Mouse (Mus musculus) forebrain, embryonic 16.5 days (tissue): ENCODE data around the gene Retsat. TPM values are rescaled to one million over a fixed set of nuclear protein-coding genes. Genes with fewer than 3 reads are reported as not detected.
A peak's percentile ranks its signal among the peaks of the same experiment; 100 is the strongest.

Source experiments
- ATAC-seq: fragments of 200-750 bp; cut with Nextera tagmentation; 2 replicates; pipeline ENCODE4 v1.8.0; 2017; ENCODE audit warnings: mild to moderate bottlenecking, moderate library complexity
- H3K27ac ChIP-seq: fragments of 300-500 bp; sonication (generic); 2 replicates; pipeline ENCODE4 v1.5.1; 2014; ENCODE audit warnings: low read length, control low read depth
- H3K27me3 ChIP-seq: fragments of 300-500 bp; sonication (generic); replicated peaks from 2 replicates; pipeline ENCODE4 v1.6.1; 2014; ENCODE audit warnings: low read length; ENCODE audit not compliant: control insufficient read depth, insufficient read depth
- H3K36me3 ChIP-seq: fragments of 300-500 bp; sonication (generic); 2 replicates; pipeline ENCODE4 v1.6.1; 2014; ENCODE audit not compliant: control insufficient read depth, insufficient read depth
- H3K4me1 ChIP-seq: fragments of 300-500 bp; sonication (generic); replicated peaks from 2 replicates; pipeline ENCODE4 v1.6.1; 2014; ENCODE audit warnings: low read length; ENCODE audit not compliant: control insufficient read depth, insufficient read depth
- H3K4me2 ChIP-seq: fragments of 300-500 bp; sonication (generic); 2 replicates; pipeline ENCODE4 v1.6.1; 2014; ENCODE audit warnings: mild to moderate bottlenecking, low read length, control low read depth
- H3K4me3 ChIP-seq: fragments of 300-500 bp; sonication (generic); replicated peaks from 2 replicates; pipeline ENCODE4 v1.5.1; 2014; ENCODE audit warnings: mild to moderate bottlenecking, low read length, control low read depth
- H3K9ac ChIP-seq: fragments of 300-500 bp; sonication (generic); replicated peaks from 2 replicates; pipeline ENCODE4 v1.6.1; 2014; ENCODE audit warnings: low read depth, low read length, control low read depth
- H3K9me3 ChIP-seq: fragments of 300-500 bp; sonication (generic); 2 replicates; pipeline ENCODE4 v1.6.1; 2016; ENCODE audit warnings: low read length; ENCODE audit not compliant: control insufficient read depth
- WGBS: fragments of 180-500 bp; shearing (Covaris S2); extraction: QIAGEN DNeasy Blood & Tissue Kit; methylation state at CpG from one replicate; pipeline ENCODE4 v1.1.7; 2014; 5-methylcytosine and 5-hydroxymethylcytosine counted together
- polyA plus RNA-seq: library from polyadenylated mRNA; unstranded; fragments of >200 nt; fragmentation: Nextera tagmentation; extraction: Ambion mirVana; gene quantifications from 2 replicates; pipeline ENCODE4 v1.2.1, GENCODE M21; 2015

Retsat gene
- polyA plus RNA-seq, 1 experiment from 2014 or later, result 5.0 TPM

DNA sequence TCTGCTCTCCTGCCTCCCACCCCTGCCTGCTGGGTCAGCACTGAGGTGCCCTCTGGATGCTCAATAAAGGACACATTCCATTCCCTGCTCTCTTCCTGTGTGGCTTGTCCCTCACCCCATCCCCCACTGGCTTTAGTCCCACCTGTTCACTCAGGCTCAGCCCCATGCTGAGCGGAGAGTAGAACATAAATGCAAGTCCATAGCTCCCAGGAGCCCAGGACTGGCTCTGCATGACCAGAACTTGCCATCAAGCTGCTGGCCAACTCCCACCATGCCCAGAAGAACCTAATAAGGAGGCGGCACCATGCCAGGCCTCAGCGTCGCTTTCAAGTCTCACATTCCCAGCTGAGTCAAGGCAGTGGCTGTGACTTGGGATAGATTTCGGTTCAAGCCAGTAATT is 35.4 kb upstream of the Retsat start:
- H3K36me3 ChIP-seq, result no peaks in the 10 kb centered on the region
- ATAC-seq, result no peak
- H3K27me3 ChIP-seq, result no peaks in the 10 kb centered on the region
- no peak overlapping the region for H3K9ac ChIP-seq
- peaks cover 5% of the 10 kb centered on the region; the same call in 1 of the 2 replicates for H3K4me1 ChIP-seq
- no peak overlapping the region for H3K4me3 ChIP-seq
- no peak overlapping the region for H3K27ac ChIP-seq
- H3K9me3 ChIP-seq, result no peaks in the 10 kb centered on the region
- 69% methylated on average over 5 of the region's 5 CpGs for WGBS
- H3K4me2 ChIP-seq, result no peak overlapping the region

DNA sequence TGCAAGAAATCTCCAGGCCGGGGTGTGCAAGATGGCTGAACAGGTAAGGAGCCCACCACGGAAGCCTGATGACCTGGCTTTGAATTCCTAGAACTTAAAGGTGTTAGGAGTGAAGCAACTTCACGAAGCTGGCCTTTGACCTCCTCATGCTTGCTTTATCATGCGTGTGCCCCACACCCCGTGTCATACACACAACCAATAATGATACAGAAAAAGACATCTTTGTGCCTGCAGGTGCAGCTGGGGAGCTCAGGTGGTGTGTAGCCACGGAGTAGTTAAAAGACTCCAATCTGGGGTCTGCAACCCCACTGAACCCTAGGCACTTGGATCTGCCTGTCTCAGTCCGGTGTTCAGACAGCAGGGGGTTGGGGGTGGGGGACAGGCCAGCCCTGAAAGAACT is 32.8 kb upstream of the Retsat start:
- peaks cover 2% of the 10 kb centered on the region; the same call in 1 of the 2 replicates for H3K4me1 ChIP-seq
- no peak overlapping the region; the same call in 1 of the 2 replicates for H3K27ac ChIP-seq
- ATAC-seq, result peak; percentile 9; the same call in 1 of the 2 replicates

GRCm38 (mm10) chr6:72566044-72566443 is 32.2 kb upstream of the Retsat start:
- Histone ChIP-seq H3K9me3 (no peaks in the 10 kb centered on the region), H3K4me2 (no peak overlapping the region), H3K27me3 (no peaks in the 10 kb centered on the region), H3K27ac (no peak overlapping the region), H3K36me3 (no peaks in the 10 kb centered on the region), H3K9ac (no peak overlapping the region; the same call in 1 of the 2 replicates), H3K4me3 (no peak overlapping the region), H3K4me1 (peaks cover 2% of the 10 kb centered on the region; the same call in 1 of the 2 replicates)
- 4% methylated on average over 4 of the region's 4 CpGs for WGBS
- ATAC-seq, result peak; percentile 93

More for the DNA sequence above, 32.8 kb upstream of the Retsat start:
- no peaks in the 10 kb centered on the region for H3K9me3 ChIP-seq
- no peaks in the 10 kb centered on the region for H3K36me3 ChIP-seq
- no peaks in the 10 kb centered on the region for H3K27me3 ChIP-seq
- H3K4me3 ChIP-seq, result no peak overlapping the region
- no peak overlapping the region for H3K4me2 ChIP-seq
- WGBS, result 64% methylated on average over 7 of the region's 7 CpGs
- H3K9ac ChIP-seq, result no peak overlapping the region; the same call in 1 of the 2 replicates

GRCm38 (mm10) chr6:72567508-72567907 is 30.8 kb upstream of the Retsat start:
- 90% methylated on average over 5 of the region's 5 CpGs for WGBS
- H3K4me2 ChIP-seq, result no peak overlapping the region
- H3K27ac ChIP-seq, result no peak overlapping the region
- no peak overlapping the region for H3K9ac ChIP-seq
- H3K4me1 ChIP-seq, result peaks cover 2% of the 10 kb centered on the region; the same call in 1 of the 2 replicates
- H3K36me3 ChIP-seq, result no peaks in the 10 kb centered on the region
- no peaks in the 10 kb centered on the region for H3K9me3 ChIP-seq
- ATAC-seq, result no peak
- no peak overlapping the region for H3K4me3 ChIP-seq
- H3K27me3 ChIP-seq, result no peaks in the 10 kb centered on the region

GRCm38 (mm10) chr6:72568736-72569135 is 29.5 kb upstream of the Retsat start:
- WGBS, result 92% methylated on average over 9 of the region's 10 CpGs
- Histone ChIP-seq H3K4me2 (no peak overlapping the region), H3K27me3 (no peaks in the 10 kb centered on the region), H3K9ac (no peak overlapping the region), H3K27ac (no peak overlapping the region), H3K36me3 (no peaks in the 10 kb centered on the region), H3K4me3 (no peak overlapping the region), H3K9me3 (no peaks in the 10 kb centered on the region), H3K4me1 (peaks cover 2% of the 10 kb centered on the region; the same call in 1 of the 2 replicates)
- ATAC-seq, result no peak

DNA sequence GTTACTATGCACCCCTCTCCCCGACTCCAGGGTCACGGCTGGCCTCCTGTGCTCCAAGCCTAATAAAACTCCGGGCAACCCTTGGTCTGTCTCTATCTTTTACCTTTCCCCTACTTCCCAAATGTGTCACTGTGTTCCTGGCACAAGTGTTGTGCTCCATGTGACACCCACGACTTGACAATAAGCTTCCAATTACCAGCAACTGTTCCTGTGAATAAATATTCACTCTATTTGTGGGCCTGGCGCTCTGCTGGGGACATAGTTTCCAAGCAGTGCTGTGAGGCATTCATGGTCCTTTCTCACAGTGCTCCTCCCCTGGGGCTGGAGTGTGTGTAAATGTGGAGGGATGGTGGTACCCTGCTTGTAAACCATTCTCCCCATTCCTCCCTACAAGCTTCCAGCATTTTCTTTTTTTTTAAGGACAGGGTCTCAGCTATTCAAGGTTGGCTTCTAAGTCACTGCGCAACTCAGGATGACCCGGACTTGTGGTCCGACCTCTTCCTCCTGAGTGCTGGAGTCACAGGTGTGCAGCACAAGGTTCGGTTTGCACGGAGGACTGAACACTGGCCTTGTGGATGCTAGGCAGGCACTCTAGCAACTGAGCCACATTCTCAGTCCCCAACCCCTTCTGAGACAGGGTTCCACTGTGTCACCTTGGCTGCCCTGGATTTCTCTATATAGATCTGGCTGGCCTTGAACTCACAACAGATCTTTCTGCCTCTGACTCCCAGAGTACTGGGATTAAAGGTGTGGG is 27.5 kb upstream of the Retsat start:
- H3K4me2 ChIP-seq, result no peak overlapping the region
- no peak overlapping the region for H3K27ac ChIP-seq
- H3K9ac ChIP-seq, result no peak overlapping the region
- peaks cover under 1% of the 10 kb centered on the region; the same call in 1 of the 2 replicates for H3K4me1 ChIP-seq
- H3K27me3 ChIP-seq, result no peaks in the 10 kb centered on the region
- H3K9me3 ChIP-seq, result no peaks in the 10 kb centered on the region
- 88% methylated on average over 10 of the region's 10 CpGs for WGBS
- ATAC-seq, result no peak
- no peaks in the 10 kb centered on the region for H3K36me3 ChIP-seq
- H3K4me3 ChIP-seq, result no peak overlapping the region

DNA sequence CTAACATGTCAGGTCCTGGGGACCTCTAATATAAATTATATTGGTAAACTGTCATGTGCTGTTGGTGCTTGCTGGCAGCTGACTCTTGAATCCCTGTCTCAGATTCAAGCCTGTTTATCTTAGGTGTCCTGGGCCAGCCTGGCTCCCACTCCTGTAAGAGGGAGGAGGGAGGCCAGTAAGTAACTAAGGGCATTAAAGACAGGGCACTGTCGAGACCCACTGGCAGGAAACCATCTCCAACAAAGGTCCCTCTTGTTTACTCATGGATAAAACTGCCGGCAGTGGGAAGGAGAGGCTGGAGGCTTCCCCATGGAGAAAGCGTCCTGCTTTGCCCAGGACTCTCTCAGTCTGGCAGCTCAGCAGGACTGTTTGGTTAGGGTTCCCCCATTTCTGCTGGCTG is 26.4 kb upstream of the Retsat start:
- no peak for ATAC-seq
- no peak overlapping the region for H3K4me2 ChIP-seq
- H3K36me3 ChIP-seq, result no peaks in the 10 kb centered on the region
- no peak overlapping the region for H3K4me3 ChIP-seq
- no peaks in the 10 kb centered on the region for H3K9me3 ChIP-seq
- H3K27ac ChIP-seq, result no peak overlapping the region
- no peak overlapping the region for H3K9ac ChIP-seq
- 58% methylated on average over 3 of the region's 3 CpGs for WGBS
- H3K4me1 ChIP-seq, result no peaks in the 10 kb centered on the region
- H3K27me3 ChIP-seq, result no peaks in the 10 kb centered on the region

- Histone ChIP-seq H3K4me3 (no peak overlapping the region), H3K4me1 (no peaks in the 10 kb centered on the region), H3K4me2 (no peak overlapping the region), H3K9me3 (no peaks in the 10 kb centered on the region), H3K27me3 (no peaks in the 10 kb centered on the region), H3K36me3 (no peaks in the 10 kb centered on the region), H3K9ac (no peak overlapping the region), H3K27ac (no peak overlapping the region)
- ATAC-seq, result no peak
- WGBS, result 86% methylated on average over 3 of the region's 3 CpGs
These were observed 22.2 kb upstream of the Retsat start for GRCm38 (mm10) chr6:72576041-72576440.

DNA sequence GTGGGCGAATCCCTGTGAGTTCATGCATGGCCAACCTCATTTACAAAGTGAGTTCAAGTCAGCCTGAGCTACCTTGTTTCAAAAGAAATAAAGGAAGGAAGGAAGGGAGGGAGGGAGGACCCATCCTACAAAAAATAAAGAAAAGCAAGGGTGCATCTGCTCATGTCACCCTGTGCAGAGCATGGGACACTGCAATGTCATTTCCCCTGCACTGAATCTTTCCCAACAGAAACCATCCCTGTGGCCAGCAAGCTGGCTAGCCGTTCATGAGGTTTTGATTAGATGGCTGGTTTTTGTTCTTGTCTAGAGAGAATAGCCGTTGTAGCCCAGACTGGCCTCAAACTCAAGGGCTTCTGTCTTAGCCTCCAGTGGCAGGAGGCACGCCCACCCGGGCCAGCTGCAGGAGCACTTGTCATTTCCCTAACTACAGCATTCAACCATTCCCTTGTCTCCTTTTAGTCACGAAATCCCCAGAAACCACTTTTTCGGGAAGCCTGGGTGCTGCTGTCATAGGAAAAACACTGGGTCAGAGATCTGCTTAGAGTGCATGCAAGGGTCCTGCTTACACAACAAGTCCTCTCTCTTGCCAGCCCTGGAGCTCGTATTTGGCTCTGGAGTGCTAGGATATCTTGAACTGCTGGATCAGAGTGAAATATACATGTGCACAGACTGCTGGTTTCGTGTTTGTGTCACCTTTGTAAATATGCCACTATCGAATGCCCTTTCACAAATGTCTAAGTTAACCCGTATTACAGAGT is 16.5 kb upstream of the Retsat start:
- H3K9ac ChIP-seq, result no peak overlapping the region
- WGBS, result 71% methylated on average over 11 of the region's 11 CpGs
- H3K36me3 ChIP-seq, result no peaks in the 10 kb centered on the region
- H3K9me3 ChIP-seq, result no peaks in the 10 kb centered on the region
- no peak overlapping the region for H3K4me2 ChIP-seq
- H3K4me3 ChIP-seq, result no peak overlapping the region
- no peaks in the 10 kb centered on the region for H3K4me1 ChIP-seq
- ATAC-seq, result no peak
- no peak overlapping the region for H3K27ac ChIP-seq
- no peaks in the 10 kb centered on the region for H3K27me3 ChIP-seq
